Mouse (Mus musculus) layer of hippocampus, adult 18-20 months (tissue): ENCODE results near the gene Cnrip1. TPM values are rescaled to one million over a fixed set of nuclear protein-coding genes. Genes with fewer than 3 reads are reported as not detected.
"Not testable (repeated sequence)": the region's sequence is repeated elsewhere in the genome, so short reads cannot be mapped to it uniquely, and the experiment has no call there.

Experiments used
- DNase-seq, 2 experiments: peaks; one replicate each; pipeline ENCODE4 v3.0.0; 2022; ENCODE audit warnings: low spot score in 2 of 2
- long read RNA-seq: library from polyadenylated mRNA; stranded (forward); transcript quantifications from one replicate; pipeline ENCODE4 v2.0.0, GENCODE M21; 2021
- total RNA-seq, 2 experiments: library from RNA; stranded (reverse); gene quantifications; 2 replicates each; pipeline ENCODE4 v1.2.3; 2021

Gene Cnrip1
- 100 to 1,000 TPM; 111 to 113 TPM for total RNA-seq
- long read RNA-seq, transcript Cnrip1-201 (3 exons, 1,654 nt), result major isoform, 131 of 159 reads
- long read RNA-seq, partial matches to known transcripts, result 5 of 159 reads
- long read RNA-seq, other reads (novel, unspliced or antisense), result 23 of 159 reads

GRCm38 (mm10) chr11:17051545-17052475, at the start of gene Cnrip1, which contains the start of gene Plek:
TSS of gene Cnrip1 (plus strand) at chr11:17051586.
TSS of gene Plek (minus strand) at chr11:17052381.
- peak; percentile 89 for DNase-seq

GRCm38 (mm10) chr11:17002739-17003373, 48.5 kb upstream of the Cnrip1 start:
- DNase-seq, result no peak

- DNase-seq, result no peak
Measured at GRCm38 (mm10) chr11:17003757-17004156, 47.6 kb upstream of the Cnrip1 start.

GRCm38 (mm10) chr11:17004899-17005846, 46.2 kb upstream of the Cnrip1 start:
- no peak for DNase-seq

GRCm38 (mm10) chr11:17006526-17006925, 44.9 kb upstream of the Cnrip1 start:
- DNase-seq, result not testable (repeated sequence)

- no peak for DNase-seq
Measured at GRCm38 (mm10) chr11:17007517-17008173, 43.7 kb upstream of the Cnrip1 start.

- no peak for DNase-seq
Measured at GRCm38 (mm10) chr11:17008498-17008941, 42.9 kb upstream of the Cnrip1 start.

GRCm38 (mm10) chr11:17012948-17013347, 38.4 kb upstream of the Cnrip1 start:
- DNase-seq, result no peak

- DNase-seq, result no peak
Measured at GRCm38 (mm10) chr11:17019328-17019727, 32.1 kb upstream of the Cnrip1 start.

- DNase-seq, result no peak
Measured at GRCm38 (mm10) chr11:17023206-17023605, 28.2 kb upstream of the Cnrip1 start.

GRCm38 (mm10) chr11:17023984-17024383, 27.4 kb upstream of the Cnrip1 start:
- no peak for DNase-seq

- DNase-seq, result peak in 1 of 2 experiments; percentile 54
Measured at GRCm38 (mm10) chr11:17045806-17046205, 5.6 kb upstream of the Cnrip1 start.

GRCm38 (mm10) chr11:17052476-17053049, 1.2 kb downstream of the Cnrip1 start:
- DNase-seq, result peak; percentile 37 to 52

- not testable (repeated sequence) for DNase-seq
Measured at GRCm38 (mm10) chr11:17069360-17069759, 18.0 kb downstream of the Cnrip1 start.

GRCm38 (mm10) chr11:17075656-17076055, 24.3 kb downstream of the Cnrip1 start:
- no peak for DNase-seq

GRCm38 (mm10) chr11:17082086-17082485, 30.7 kb downstream of the Cnrip1 start:
- DNase-seq, result no peak

- peak in 1 of 2 experiments; percentile 67 for DNase-seq
Measured at GRCm38 (mm10) chr11:17082953-17083352, 31.6 kb downstream of the Cnrip1 start.

- DNase-seq, result no peak
Measured at GRCm38 (mm10) chr11:17083455-17083854, 32.1 kb downstream of the Cnrip1 start.

- DNase-seq, result peak in 1 of 2 experiments; percentile 32
Measured at GRCm38 (mm10) chr11:17083866-17084265, 32.5 kb downstream of the Cnrip1 start.

- DNase-seq, result no peak
Measured at GRCm38 (mm10) chr11:17086106-17086505, 34.7 kb downstream of the Cnrip1 start.
